Mouse (Mus musculus) embryonic fibroblast, embryonic 13.5 days (primary cell): ENCODE results near the gene Tbx20. TPM values are rescaled to one million over a fixed set of nuclear protein-coding genes. Genes with fewer than 3 reads are reported as not detected.

ENCODE experiments used
- H3K27ac ChIP-seq: 2 replicates; pipeline ENCODE4 v1.5.1; 2012; ENCODE audit warnings: low read length, control low read depth, inconsistent platforms; ENCODE audit not compliant: insufficient read depth
- H3K4me1 ChIP-seq: 2 replicates; pipeline ENCODE4 v1.6.1; 2011; ENCODE audit warnings: low read length; ENCODE audit not compliant: control insufficient read depth, insufficient read depth
- H3K4me3 ChIP-seq: 2 replicates; pipeline ENCODE4 v1.5.1; 2011; ENCODE audit warnings: mild to moderate bottlenecking, control low read depth, low read length; ENCODE audit not compliant: insufficient read depth
- CTCF ChIP-seq: IDR thresholded peaks from 2 replicates; pipeline ENCODE4 v1.5.1; 2011; ENCODE audit warnings: mild to moderate bottlenecking, control low read depth, low read length, moderate library complexity, borderline replicate concordance; ENCODE audit not compliant: insufficient read depth
- POLR2A ChIP-seq: IDR thresholded peaks from 2 replicates; pipeline ENCODE4 v1.6.1; 2011; ENCODE audit warnings: low read depth, mild to moderate bottlenecking, control low read depth, low read length, moderate library complexity
- polyA plus RNA-seq: library from polyadenylated mRNA; stranded (reverse); fragments of >200 nt; gene quantifications from 2 replicates; pipeline ENCODE4 v1.2.4, GENCODE M21; 2011; ENCODE audit warnings: low read depth; ENCODE audit not compliant: missing spikeins, insufficient read length

Gene Tbx20
- polyA plus RNA-seq, 1 experiment: 0.39 TPM

GRCm38 (mm10) chr9:24770149-24770940 lies 3.8 kb downstream of the Tbx20 start:
- TF ChIP-seq POLR2A: no peak
- no peak for TF ChIP-seq CTCF
- no peak overlapping the region for H3K27ac ChIP-seq
- no peaks in the 10 kb centered on the region for H3K4me1 ChIP-seq
- no peak overlapping the region for H3K4me3 ChIP-seq

- Histone ChIP-seq H3K4me3 (no peak overlapping the region), H3K4me1 (no peaks in the 10 kb centered on the region), H3K27ac (no peak overlapping the region)
- TF ChIP-seq POLR2A (no peak), CTCF (no peak)
These were observed 4.5 kb downstream of the Tbx20 start for GRCm38 (mm10) chr9:24769611-24770010.

GRCm38 (mm10) chr9:24767056-24767455 lies 7.0 kb downstream of the Tbx20 start:
- no peak for TF ChIP-seq CTCF
- H3K4me3 ChIP-seq: no peak overlapping the region
- H3K27ac ChIP-seq: no peak overlapping the region
- H3K4me1 ChIP-seq: no peaks in the 10 kb centered on the region

GRCm38 (mm10) chr9:24765572-24765971 lies 8.5 kb downstream of the Tbx20 start:
- Histone ChIP-seq H3K27ac (no peak overlapping the region), H3K4me3 (no peak overlapping the region), H3K4me1 (no peaks in the 10 kb centered on the region)
- TF ChIP-seq CTCF (no peak), POLR2A (no peak)

GRCm38 (mm10) chr9:24760461-24760860 lies 13.6 kb downstream of the Tbx20 start:
- Histone ChIP-seq H3K4me1 (no peaks in the 10 kb centered on the region), H3K4me3 (no peak overlapping the region), H3K27ac (no peak overlapping the region)
- TF ChIP-seq POLR2A (no peak), CTCF (0 out of 2 replicates have a peak, but pooled peaks have one; percentile 28)

- Histone ChIP-seq H3K4me1 (no peaks in the 10 kb centered on the region), H3K4me3 (no peak overlapping the region), H3K27ac (no peak overlapping the region)
- no peak for TF ChIP-seq CTCF
These were observed 29.1 kb downstream of the Tbx20 start for GRCm38 (mm10) chr9:24744958-24745357.

GRCm38 (mm10) chr9:24701246-24701645 lies 72.9 kb downstream of the Tbx20 start:
- no peak overlapping the region for H3K4me3 ChIP-seq
- no peaks in the 10 kb centered on the region for H3K4me1 ChIP-seq
- TF ChIP-seq CTCF (no peak), POLR2A (no peak)
- no peak overlapping the region for H3K27ac ChIP-seq

- H3K4me1 ChIP-seq: no peaks in the 10 kb centered on the region
- TF ChIP-seq CTCF (no peak), POLR2A (no peak)
- no peak overlapping the region for H3K27ac ChIP-seq
- 0 out of 2 replicates have a peak overlapping the region, but pooled peaks have one; percentile 25 for H3K4me3 ChIP-seq
These were observed 77.7 kb downstream of the Tbx20 start for GRCm38 (mm10) chr9:24696405-24696778.

GRCm38 (mm10) chr9:24695700-24696404 lies 78.3 kb downstream of the Tbx20 start, which contains the start of gene Dpy19l2:
Dpy19l2 (minus strand) TSS chr9:24696293.
- no peaks in the 10 kb centered on the region for H3K4me1 ChIP-seq
- TF ChIP-seq CTCF (no peak), POLR2A (no peak)
- peak within 1 kb of the TSS; percentile 25; the same call in 1 of the 2 replicates for H3K4me3 ChIP-seq
- H3K27ac ChIP-seq: no peak within 1 kb of the TSS

Other genes starting within 250 kb of the Tbx20 start
- gene Cypt4, start 149.1 kb downstream of the Tbx20 start, polyA plus RNA-seq: not detected in 2 replicates
- gene Dpy19l2, start 78.0 kb downstream of the Tbx20 start, polyA plus RNA-seq: not detected in 2 replicates